Mouse (Mus musculus): ENCODE results near the gene 3110018I06Rik.

DNA sequence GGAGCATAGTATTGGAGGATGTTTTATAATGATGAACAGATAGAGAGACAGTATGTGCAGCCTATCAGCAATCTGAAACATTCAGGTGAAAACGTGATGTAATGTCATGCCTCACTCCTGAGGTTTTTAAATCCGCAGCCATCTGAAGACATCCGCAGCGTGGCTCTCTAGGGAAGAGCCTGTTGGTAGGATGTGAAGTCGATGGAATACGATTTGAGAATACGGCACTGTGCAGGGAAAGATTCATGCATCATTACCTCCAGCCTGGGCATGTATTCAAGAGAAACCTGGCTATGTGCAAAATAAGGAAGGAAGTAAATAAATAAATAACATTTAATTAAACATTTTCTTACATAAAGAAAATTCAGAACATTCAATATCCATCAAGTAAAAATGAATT, 44.4 kb downstream of the 3110018I06Rik start:
- TF ChIP-seq GATA1 (IDR thresholded peaks at IDR 0.05; ENCODE audit: borderline replicate concordance, low read length) (no peak), FLI1 (IDR thresholded peaks at IDR 0.05; ENCODE audit: low read length) (no peak)
